Mouse (Mus musculus): ENCODE measurements around the gene Gm13090. TPM values are rescaled to one million over a fixed set of nuclear protein-coding genes. Genes with fewer than 3 reads are reported as not detected.

Gm13090 gene
- polyA plus RNA-seq, 1 experiment from 2014 or later = not detected

DNA sequence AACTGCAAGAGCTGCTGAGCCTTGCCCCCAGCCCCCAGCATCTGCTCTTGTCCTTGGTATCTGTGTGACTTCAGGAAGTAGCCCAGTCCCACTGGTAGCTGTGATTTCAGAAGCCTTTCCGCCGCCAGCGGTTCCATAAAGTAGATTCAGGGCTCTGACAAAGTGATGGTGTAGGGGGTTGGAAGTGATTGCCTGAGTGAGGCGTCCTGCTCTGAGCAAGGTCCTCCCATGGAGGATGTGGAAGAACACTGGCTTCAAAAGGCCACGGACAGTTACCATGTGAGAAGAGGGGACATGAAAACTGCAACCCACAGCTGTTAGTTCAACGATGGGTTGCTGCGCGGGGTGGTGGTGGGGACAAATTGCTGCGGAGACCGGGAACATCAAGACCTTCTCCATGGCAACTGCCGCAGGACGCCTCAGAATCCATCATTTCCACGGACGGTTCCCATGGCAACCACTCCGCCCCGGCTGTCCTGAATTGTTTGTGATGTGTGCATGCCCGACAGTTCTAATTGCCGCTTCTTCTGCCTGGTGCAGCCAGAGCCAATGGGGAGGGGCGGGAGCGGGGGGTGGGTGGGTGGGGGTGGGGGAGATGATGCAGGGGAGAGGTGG lies 51.1 kb downstream of the Gm13090 start:
- Histone ChIP-seq H3K36me3 (no peaks in the 10 kb centered on the region), H3K4me2 (replicated peaks) (peak overlapping the region; percentile 35), H3K9me3 (no peaks in the 10 kb centered on the region), H3K9ac (no peak overlapping the region), H3K27ac (0 out of 2 replicates have a peak overlapping the region, but pooled peaks have one; percentile 7), H3K4me3 (0 out of 2 replicates have a peak overlapping the region, but pooled peaks have one; percentile 13), H3K4me1 (peaks cover 31% of the 10 kb centered on the region), H3K27me3 (peaks cover 26% of the 10 kb centered on the region)
- ATAC-seq (ENCODE audit: insufficient number of reproducible peaks, insufficient read depth, low FRiP score, low TSS enrichment) = no peak
- 9% methylated on average over 18 of the region's 20 CpGs for WGBS

Other genes with a start within 250 kb of the Gm13090 start
- gene Errfi1, start 235.7 kb upstream of the Gm13090 start, polyA plus RNA-seq (2016; fragmentation: Nextera tagmentation; extraction: Ambion mirVana) = 26.9 and 27.8 TPM in 2 replicates
- gene Park7, start 175.1 kb upstream of the Gm13090 start, polyA plus RNA-seq (2016; fragmentation: Nextera tagmentation; extraction: Ambion mirVana) = 425 and 444 TPM in 2 replicates
- 0.29 and 1.0 TPM in 2 replicates for gene Tnfrsf9, start 175.0 kb upstream of the Gm13090 start, polyA plus RNA-seq (2016; fragmentation: Nextera tagmentation; extraction: Ambion mirVana)
- gene Uts2, start 92.5 kb upstream of the Gm13090 start, polyA plus RNA-seq (2016; fragmentation: Nextera tagmentation; extraction: Ambion mirVana) = not detected in 2 replicates
- gene Per3, start 44.9 kb upstream of the Gm13090 start, polyA plus RNA-seq (2016; fragmentation: Nextera tagmentation; extraction: Ambion mirVana) = 6.8 and 8.1 TPM in 2 replicates
- 103 and 111 TPM in 2 replicates for gene Vamp3, start 31.6 kb upstream of the Gm13090 start, polyA plus RNA-seq (2016; fragmentation: Nextera tagmentation; extraction: Ambion mirVana)